Mouse (Mus musculus) heart, embryonic 12.5 days (tissue): ENCODE measurements around the gene Cdh5. TPM values are rescaled to one million over a fixed set of nuclear protein-coding genes. Genes with fewer than 3 reads are reported as not detected.
"Not testable (repeated sequence)": the region's sequence is repeated elsewhere in the genome, so short reads cannot be mapped to it uniquely, and the experiment has no call there.

Source experiments
- ATAC-seq: fragments of 200-750 bp; cut with Nextera tagmentation; 2 replicates; pipeline ENCODE4 v1.8.0; 2017; ENCODE audit warnings: moderate TSS enrichment, moderate library complexity; ENCODE audit not compliant: insufficient number of reproducible peaks, low FRiP score
- H3K27ac ChIP-seq: fragments of 300-500 bp; sonication (generic); 2 replicates; pipeline ENCODE4 v1.5.1; 2016; ENCODE audit warnings: mild to moderate bottlenecking, moderate library complexity; ENCODE audit not compliant: poor library complexity, severe bottlenecking
- H3K27me3 ChIP-seq: fragments of 300-500 bp; sonication (generic); replicated peaks from 2 replicates; pipeline ENCODE4 v1.6.1; 2016; ENCODE audit warnings: mild to moderate bottlenecking, moderate library complexity
- H3K36me3 ChIP-seq: fragments of 300-500 bp; sonication (generic); 2 replicates; pipeline ENCODE4 v1.6.1; 2016; ENCODE audit warnings: mild to moderate bottlenecking, moderate library complexity
- H3K4me1 ChIP-seq: fragments of 300-500 bp; sonication (generic); replicated peaks from 2 replicates; pipeline ENCODE4 v1.6.1; 2016; ENCODE audit warnings: mild to moderate bottlenecking
- H3K4me2 ChIP-seq: fragments of 300-500 bp; sonication (generic); 2 replicates; pipeline ENCODE4 v1.6.1; 2016; ENCODE audit warnings: mild to moderate bottlenecking, moderate library complexity
- H3K4me3 ChIP-seq: fragments of 300-500 bp; sonication (generic); 2 replicates; pipeline ENCODE4 v1.5.1; 2016; ENCODE audit warnings: mild to moderate bottlenecking
- H3K9ac ChIP-seq: fragments of 300-500 bp; sonication (generic); 2 replicates; pipeline ENCODE4 v1.6.1; 2016; ENCODE audit warnings: mild to moderate bottlenecking, moderate library complexity
- H3K9me3 ChIP-seq: fragments of 300-500 bp; sonication (generic); replicated peaks from 2 replicates; pipeline ENCODE4 v1.6.1; 2016; ENCODE audit warnings: mild to moderate bottlenecking, moderate library complexity
- WGBS: fragments of 180-500 bp; shearing (Covaris S2); methylation state at CpG from one replicate; pipeline ENCODE4 v1.1.7; 2016; 5-methylcytosine and 5-hydroxymethylcytosine counted together
- polyA plus RNA-seq: library from polyadenylated mRNA; unstranded; fragments of >200 nt; fragmentation: Nextera tagmentation; extraction: Ambion mirVana; gene quantifications from 2 replicates; pipeline ENCODE4 v1.2.1, GENCODE M21; 2016

Cdh5 gene
- polyA plus RNA-seq, 1 experiment from 2014 or later: 47.6 TPM

DNA sequence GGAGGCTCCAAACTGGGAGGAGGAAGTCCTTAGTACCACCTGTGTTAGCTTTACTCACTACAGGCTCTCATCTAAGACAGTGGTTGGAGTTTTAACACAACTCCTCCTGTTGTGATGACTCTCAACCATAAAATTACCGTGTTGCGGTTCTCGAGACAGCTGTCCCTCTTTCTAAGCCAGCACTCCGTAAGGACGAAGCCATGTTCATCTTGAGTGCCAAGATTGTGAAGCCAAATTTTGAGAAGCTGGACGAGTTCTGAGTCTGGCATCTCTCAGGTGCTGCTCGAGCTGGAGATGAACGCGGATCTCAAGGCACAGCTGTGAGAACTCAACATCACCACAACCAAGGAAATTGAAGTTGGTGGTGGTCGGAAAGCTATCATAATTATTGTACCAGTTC is 30.5 kb upstream of the Cdh5 start:
- Histone ChIP-seq H3K4me2 (no peak overlapping the region), H3K4me1 (no peaks in the 10 kb centered on the region), H3K27me3 (no peaks in the 10 kb centered on the region), H3K4me3 (no peak overlapping the region), H3K27ac (no peak overlapping the region), H3K9me3 (no peaks in the 10 kb centered on the region), H3K9ac (no peak overlapping the region), H3K36me3 (no peaks in the 10 kb centered on the region)
- ATAC-seq: no peak
- 85% methylated on average over 10 of the region's 10 CpGs for WGBS

DNA sequence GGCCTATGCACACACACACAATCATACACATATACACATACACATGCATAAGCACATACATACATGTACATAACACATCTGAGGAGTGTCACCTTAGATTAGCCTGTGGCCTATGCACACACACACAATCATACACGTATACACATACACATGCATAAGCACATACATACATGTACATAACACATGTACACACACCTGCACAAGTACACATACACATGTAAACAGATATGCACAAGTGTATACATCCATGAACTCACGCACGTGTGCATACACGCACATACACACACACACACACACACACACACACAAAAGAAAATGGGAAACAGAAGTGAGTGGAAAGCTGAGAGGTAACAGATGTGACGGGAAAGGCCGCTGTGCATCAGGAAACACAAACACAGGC is 26.3 kb upstream of the Cdh5 start:
- ATAC-seq: no peak
- WGBS: 84% methylated on average over 6 of the region's 6 CpGs
- no peaks in the 10 kb centered on the region for H3K27me3 ChIP-seq
- no peak overlapping the region for H3K27ac ChIP-seq
- no peaks in the 10 kb centered on the region for H3K9me3 ChIP-seq
- no peaks in the 10 kb centered on the region for H3K36me3 ChIP-seq
- H3K4me3 ChIP-seq: no peak overlapping the region
- no peak overlapping the region for H3K9ac ChIP-seq
- H3K4me2 ChIP-seq: no peak overlapping the region
- no peaks in the 10 kb centered on the region; the same call in 1 of the 2 replicates for H3K4me1 ChIP-seq

GRCm38 (mm10) chr8:104076541-104077412 is 24.6 kb upstream of the Cdh5 start:
- 36% methylated on average over 8 of the region's 8 CpGs for WGBS
- Histone ChIP-seq H3K9ac (no peak overlapping the region), H3K27me3 (no peaks in the 10 kb centered on the region), H3K4me2 (peak overlapping the region; percentile 18), H3K27ac (no peak overlapping the region), H3K4me3 (no peak overlapping the region), H3K9me3 (no peaks in the 10 kb centered on the region), H3K4me1 (no peaks in the 10 kb centered on the region; the same call in 1 of the 2 replicates), H3K36me3 (no peaks in the 10 kb centered on the region)
- ATAC-seq: peak; percentile 33; the same call in 1 of the 2 replicates

GRCm38 (mm10) chr8:104078091-104078490 is 23.3 kb upstream of the Cdh5 start:
- Histone ChIP-seq H3K36me3 (no peaks in the 10 kb centered on the region), H3K4me2 (no peak overlapping the region), H3K27me3 (no peaks in the 10 kb centered on the region), H3K4me1 (no peaks in the 10 kb centered on the region; the same call in 1 of the 2 replicates), H3K9ac (no peak overlapping the region), H3K27ac (no peak overlapping the region), H3K4me3 (no peak overlapping the region), H3K9me3 (no peaks in the 10 kb centered on the region)
- 40% methylated on average over 7 of the region's 7 CpGs for WGBS
- no peak for ATAC-seq

GRCm38 (mm10) chr8:104085281-104085680 is 16.1 kb upstream of the Cdh5 start:
- ATAC-seq: no peak
- no peak overlapping the region for H3K9ac ChIP-seq
- H3K27me3 ChIP-seq: no peaks in the 10 kb centered on the region
- WGBS: 69% methylated on average over 10 of the region's 10 CpGs
- no peak overlapping the region for H3K4me2 ChIP-seq
- H3K36me3 ChIP-seq: no peaks in the 10 kb centered on the region
- H3K27ac ChIP-seq: no peak overlapping the region
- no peak overlapping the region for H3K4me3 ChIP-seq
- no peaks in the 10 kb centered on the region for H3K9me3 ChIP-seq
- H3K4me1 ChIP-seq: no peaks in the 10 kb centered on the region

- WGBS: 68% methylated on average over 2 of the region's 2 CpGs
- H3K4me1 ChIP-seq: no peaks in the 10 kb centered on the region
These were observed 14.8 kb upstream of the Cdh5 start for GRCm38 (mm10) chr8:104086615-104087014.

DNA sequence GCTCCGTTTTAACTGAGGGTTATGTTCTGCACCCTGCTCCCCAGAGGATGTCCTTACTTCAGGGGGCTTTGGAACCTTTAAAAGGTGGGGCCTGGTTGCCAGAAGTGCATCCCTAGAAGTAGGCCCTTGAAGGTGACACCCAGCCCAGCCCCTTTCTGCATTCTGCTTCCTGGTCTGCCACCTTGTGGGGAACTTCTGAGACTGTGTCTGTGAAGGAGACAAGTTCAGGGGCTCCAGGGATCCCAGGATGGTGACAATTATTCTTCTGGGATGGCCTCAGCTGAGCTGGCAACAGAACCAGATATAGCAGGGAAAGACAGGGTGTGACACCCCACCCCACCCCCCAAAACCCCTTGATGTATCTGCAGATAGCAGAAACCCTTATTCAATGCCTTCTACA is 14.3 kb upstream of the Cdh5 start:
- Histone ChIP-seq H3K9ac (no peak overlapping the region), H3K4me1 (no peaks in the 10 kb centered on the region; the same call in 1 of the 2 replicates), H3K9me3 (no peaks in the 10 kb centered on the region), H3K36me3 (no peaks in the 10 kb centered on the region), H3K27ac (no peak overlapping the region), H3K4me2 (no peak overlapping the region), H3K27me3 (no peaks in the 10 kb centered on the region), H3K4me3 (no peak overlapping the region)
- no peak for ATAC-seq
- 45% methylated on average over 1 of the region's 1 CpGs for WGBS

More at GRCm38 (mm10) chr8:104086615-104087014, 14.8 kb upstream of the Cdh5 start:
- Histone ChIP-seq H3K27me3 (no peaks in the 10 kb centered on the region), H3K27ac (no peak overlapping the region), H3K36me3 (no peaks in the 10 kb centered on the region), H3K4me2 (no peak overlapping the region), H3K4me3 (no peak overlapping the region), H3K9me3 (no peaks in the 10 kb centered on the region), H3K9ac (no peak overlapping the region)
- no peak for ATAC-seq

DNA sequence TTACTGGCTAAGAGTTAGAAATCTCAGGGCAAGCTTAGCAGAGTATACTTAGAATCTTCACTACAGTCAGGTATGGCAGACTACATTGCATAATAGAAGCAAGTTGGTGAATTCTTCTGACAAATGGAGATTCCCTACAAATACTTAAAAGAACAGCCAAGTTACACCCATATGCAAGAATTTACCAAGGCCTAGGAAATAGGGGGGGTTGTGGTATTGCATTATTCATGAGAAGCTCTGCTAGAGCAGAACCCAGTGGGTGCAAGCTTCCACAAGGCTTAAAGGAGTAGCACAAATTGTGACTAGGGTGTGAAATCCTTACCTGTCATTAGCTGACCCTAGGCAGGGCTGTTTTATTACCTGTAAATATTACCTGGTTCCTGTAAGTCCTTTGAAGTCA is 13.5 kb upstream of the Cdh5 start:
- H3K36me3 ChIP-seq, H3K4me1 ChIP-seq, H3K9ac ChIP-seq, H3K4me3 ChIP-seq, H3K27me3 ChIP-seq, H3K4me2 ChIP-seq, H3K27ac ChIP-seq, H3K9me3 ChIP-seq, ATAC-seq: not testable (repeated sequence)

DNA sequence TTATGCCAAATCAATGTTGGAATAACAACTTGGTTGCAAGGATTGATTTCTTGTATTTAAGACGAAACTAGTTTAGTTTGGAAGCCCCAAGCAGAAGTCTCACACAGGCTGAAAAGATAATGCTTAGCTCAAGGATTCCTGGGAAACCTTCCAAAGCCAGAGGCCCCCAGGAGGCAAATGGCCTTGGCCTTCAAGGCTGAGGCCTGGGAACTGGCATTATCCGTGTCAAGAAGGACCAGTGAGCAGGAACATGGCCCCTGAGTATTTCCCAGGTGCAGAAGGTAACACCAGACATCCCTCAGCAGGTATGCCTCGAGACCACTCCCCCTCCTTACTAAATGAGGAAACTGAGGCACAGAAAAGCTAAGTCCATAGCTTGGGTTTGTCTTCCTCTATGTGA is 12.5 kb upstream of the Cdh5 start:
- no peak overlapping the region for H3K27ac ChIP-seq
- H3K27me3 ChIP-seq: no peaks in the 10 kb centered on the region
- no peak overlapping the region for H3K9ac ChIP-seq
- no peaks in the 10 kb centered on the region for H3K9me3 ChIP-seq
- 57% methylated on average over 3 of the region's 3 CpGs for WGBS
- H3K4me3 ChIP-seq: no peak overlapping the region
- H3K4me1 ChIP-seq: no peaks in the 10 kb centered on the region; the same call in 1 of the 2 replicates
- no peak for ATAC-seq
- no peaks in the 10 kb centered on the region for H3K36me3 ChIP-seq
- no peak overlapping the region for H3K4me2 ChIP-seq

GRCm38 (mm10) chr8:104090993-104091900 is 10.2 kb upstream of the Cdh5 start:
- 9% methylated on average over 24 of the region's 24 CpGs for WGBS
- H3K36me3 ChIP-seq, ATAC-seq, H3K9me3 ChIP-seq, H3K27ac ChIP-seq, H3K9ac ChIP-seq, H3K4me1 ChIP-seq, H3K27me3 ChIP-seq: not testable (repeated sequence)
- H3K4me3 ChIP-seq: peak overlapping the region; percentile 24; the same call in 1 of the 2 replicates
- H3K4me2 ChIP-seq: peak overlapping the region; percentile 58

DNA sequence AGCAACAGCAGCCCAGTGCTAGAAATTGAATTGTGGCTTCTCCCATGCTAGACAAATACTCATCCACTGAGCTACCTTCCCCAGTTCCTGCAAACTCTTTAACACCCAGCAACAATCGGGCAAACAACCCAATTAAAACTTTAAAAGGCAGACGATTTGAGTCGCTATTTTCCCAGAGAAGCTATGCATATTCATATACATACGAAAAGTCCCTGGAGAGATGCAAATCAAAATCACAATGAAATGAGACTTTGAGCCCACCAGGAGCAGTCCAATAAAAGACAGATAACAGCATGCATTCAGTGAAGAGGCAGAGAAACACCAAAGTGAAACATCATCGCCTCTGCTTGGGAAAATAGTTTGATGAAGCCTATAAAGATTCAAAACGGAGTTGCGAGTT is 8.1 kb upstream of the Cdh5 start:
- Histone ChIP-seq H3K4me3 (no peak overlapping the region), H3K4me1 (peaks cover 6% of the 10 kb centered on the region), H3K27ac (no peak overlapping the region), H3K4me2 (no peak overlapping the region), H3K27me3 (no peaks in the 10 kb centered on the region), H3K36me3 (no peaks in the 10 kb centered on the region), H3K9me3 (no peaks in the 10 kb centered on the region), H3K9ac (no peak overlapping the region)
- no peak for ATAC-seq
- 54% methylated on average over 7 of the region's 7 CpGs for WGBS
